Mouse (Mus musculus) testis, adult 10 weeks (tissue): Measurements from ENCODE around the gene C030005K15Rik. TPM values are rescaled to one million over a fixed set of nuclear protein-coding genes. Genes with fewer than 3 reads are reported as not detected.

Source experiments
- polyA plus RNA-seq: library from polyadenylated mRNA; stranded (reverse); fragments of 350-450 nt; fragmentation: Illumina TruSeq; extraction: RNeasy Lipid Tissue Mini Kit (QIAGEN cat#74804); gene quantifications from one replicate; pipeline ENCODE4 v1.2.3, GENCODE M21; 2014; ENCODE audit warnings: low read depth, low replicate concordance

The C030005K15Rik gene
- polyA plus RNA-seq = not detected

DNA sequence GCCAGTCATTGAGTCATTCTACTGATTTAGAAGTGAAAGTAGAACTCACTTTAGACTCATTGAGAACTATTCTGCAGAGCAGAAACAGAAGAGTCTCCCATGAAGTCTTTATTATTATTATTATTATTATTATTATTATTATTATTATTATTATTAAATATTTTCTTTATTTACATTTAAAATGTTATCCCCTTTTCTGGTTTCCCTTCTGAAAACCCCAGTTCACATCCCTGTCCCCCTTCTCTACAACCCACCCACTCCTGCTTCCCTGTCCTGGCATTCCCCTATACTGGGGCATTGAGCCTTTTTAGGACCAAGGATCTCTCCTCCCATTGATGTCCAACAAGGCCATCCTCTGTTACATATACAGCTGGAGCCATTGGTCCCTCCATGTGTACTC lies at the start of gene C030005K15Rik:
TSS of gene C030005K15Rik (minus strand) at position 101 of the 400 bp plus-strand sequence.

DNA sequence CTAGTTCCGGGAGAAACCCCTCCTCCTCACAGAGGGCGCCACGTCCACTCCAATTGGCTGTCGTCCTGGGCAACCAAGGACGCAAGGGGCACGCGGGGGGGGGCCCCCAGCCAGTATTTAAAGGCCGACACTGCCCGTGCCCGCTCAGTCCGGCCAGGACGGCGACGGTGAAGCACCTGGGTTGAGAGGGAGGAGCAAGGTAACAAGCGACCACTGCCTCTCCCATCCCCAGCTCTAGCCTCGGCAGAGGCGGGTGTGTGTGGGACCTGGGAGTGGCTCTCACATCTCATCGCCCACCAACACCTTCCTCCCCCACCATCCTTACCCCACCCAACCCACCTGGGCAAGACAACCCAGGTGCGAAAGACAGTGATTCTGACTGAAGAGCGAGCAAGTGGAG lies 33.6 kb downstream of the C030005K15Rik start, which contains the start of gene Ccer1:
TSS of gene Ccer1 (plus strand) at position 147 of the 400 bp plus-strand sequence.

Other genes starting within 250 kb of the C030005K15Rik start
- 122 TPM for gene Dcn, start 247.1 kb downstream of the C030005K15Rik start, polyA plus RNA-seq
- 7.4 TPM for gene Lum, start 161.6 kb downstream of the C030005K15Rik start, polyA plus RNA-seq
- gene Kera, start 119.9 kb downstream of the C030005K15Rik start, polyA plus RNA-seq = 0.14 TPM
- 92.1 TPM for gene Epyc, start 82.7 kb downstream of the C030005K15Rik start, polyA plus RNA-seq
- gene Ccer1, start 33.7 kb downstream of the C030005K15Rik start, polyA plus RNA-seq = 257 TPM